Mouse (Mus musculus) CH12.LX (cell line): ENCODE measurements at regions not wholly inside any gene's neighbourhood (a gene's known extent, or its start where the extent isn't known, plus 50 kb on each side); places are given as distances from the start of the nearest gene placed in this dataset.
"Not testable (repeated sequence)": the region's sequence is repeated elsewhere in the genome, so short reads cannot be mapped to it uniquely, and the experiment has no call there.

Experiments
- ELF1 ChIP-seq: IDR thresholded peaks from 2 replicates; pipeline ENCODE4 v1.6.1; 2014; ENCODE audit warnings: low read depth, mild to moderate bottlenecking, inconsistent platforms, low read length, improper control_type of control experiment
- HCFC1 ChIP-seq: IDR thresholded peaks from 2 replicates; pipeline ENCODE4 v1.6.1; 2012; ENCODE audit warnings: low read depth, mild to moderate bottlenecking, inconsistent platforms, low read length, improper control_type of control experiment

- not testable (repeated sequence) for TF ChIP-seq HCFC1, ELF1
Observed at GRCm38 (mm10) chr10:103507051-103507450, 139.5 kb downstream of the Slc6a15 start.
